26 mouse cellular contexts compared by ENCODE assay signal in the genomic region with DNA sequence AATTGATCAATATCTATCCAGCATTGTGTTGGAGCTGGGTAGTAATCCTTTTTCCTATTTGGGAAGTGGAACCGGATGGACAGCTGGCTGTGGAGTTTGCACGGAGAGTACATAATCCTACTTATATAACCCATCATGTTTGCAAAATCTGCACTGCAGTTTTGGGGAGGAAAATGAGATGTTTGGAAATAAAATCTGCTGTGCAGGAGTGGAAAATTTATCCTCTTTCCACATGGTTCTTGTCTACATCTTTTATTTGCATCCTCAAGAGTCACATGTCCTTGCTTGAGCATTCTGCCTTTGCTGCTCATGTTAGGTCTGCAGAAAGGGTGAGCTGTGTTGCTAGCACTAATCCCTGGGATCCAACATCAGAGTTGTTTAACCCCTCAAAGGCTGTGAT. TPM values are rescaled to one million over a fixed set of nuclear protein-coding genes. Genes with fewer than 3 reads are reported as not detected.
DNase-seq lines count a peak whose midpoint lies in the region; ATAC-seq and TF ChIP-seq lines count a peak whose summit lies in the region.
"Had no signal": no experiment of that assay in that cellular context is flagged by ENCODE, and none has a peak within 500 bp of the region (broad histone marks: within the 10 kb centered on the region; RNA-seq: fewer than 3 reads in every experiment).

No protein-coding gene starts in this region.

- 60% methylated on average over 2 of the region's 2 CpGs for WGBS in midbrain, embryonic 15.5 days
- WGBS in midbrain, embryonic 11.5 days, result 73% methylated on average over 2 of the region's 2 CpGs

- H3K4me1 ChIP-seq in midbrain, embryonic 15.5 days, result no peaks in the 10 kb centered on the region
- H3K4me1 ChIP-seq in midbrain, embryonic 11.5 days (ENCODE audit: control insufficient read depth, insufficient read depth, low read length), result no peaks in the 10 kb centered on the region
- H3K4me1 ChIP-seq: embryonic facial prominence, embryonic 13.5 days; hindbrain, embryonic 13.5 days; limb, embryonic 10.5 days had no signal

- no peaks in the 10 kb centered on the region for H3K27me3 ChIP-seq in midbrain, embryonic 15.5 days (replicated peaks)
- H3K27me3 ChIP-seq in midbrain, embryonic 11.5 days (ENCODE audit: control insufficient read depth, insufficient read depth, low read length), result no peaks in the 10 kb centered on the region
- H3K27me3 ChIP-seq: embryonic facial prominence, embryonic 13.5 days; forebrain, embryonic 15.5 days; heart, embryonic 12.5 days; hindbrain, embryonic 13.5 days had no signal

- no peaks in the 10 kb centered on the region for H3K36me3 ChIP-seq in midbrain, embryonic 15.5 days (replicated peaks)
- no peaks in the 10 kb centered on the region for H3K36me3 ChIP-seq in midbrain, embryonic 11.5 days (ENCODE audit: control insufficient read depth, insufficient read depth, low read length)
- H3K36me3 ChIP-seq: embryonic facial prominence, embryonic 13.5 days; forebrain, embryonic 15.5 days; heart, embryonic 12.5 days; hindbrain, embryonic 13.5 days; limb, embryonic 10.5 days had no signal

- no peak for ATAC-seq in midbrain, embryonic 15.5 days (replicated peaks)
- ATAC-seq in midbrain, embryonic 11.5 days (ENCODE audit: low FRiP score), result no peak
- ATAC-seq: forebrain, embryonic 15.5 days; inflammation-experienced regulatory T-cells, adult 6 months; midbrain, embryonic 16.5 days had no signal

- DNase-seq in layer of hippocampus, adult 18-20 months (ENCODE audit: low spot score in 2 of 2), result peak; percentile 59 to 87
- DNase-seq in layer of hippocampus, postnatal 25 days (ENCODE audit: extremely low spot score in 1 of 2, low spot score in 1 of 2), result no peak
- DNase-seq in brain, adult 2 months (ENCODE audit: low read depth, low spot score), result peak; percentile 84
- DNase-seq in layer of hippocampus, adult 2 months (ENCODE audit: low spot score in 2 of 2), result peak; percentile 44 to 71
- DNase-seq in left cerebral cortex, postnatal 14 days (ENCODE audit: low spot score in 2 of 2), result peak; percentile 29 to 35
- DNase-seq in midbrain, embryonic 11.5 days (ENCODE audit: low spot score, missing footprints), result no peak
- DNase-seq: adrenal gland, adult 2 months; cerebellum, adult 8-10 months; gastrocnemius, postnatal 10 days; heart, adult 11 months; heart, postnatal 14 days; kidney, adult 2 months; kidney, postnatal 14 days; lung, adult 18-20 months; lung, postnatal 14 days; retina, postnatal 1 day; thymus, postnatal 14 days had no signal

- H3K4me2 ChIP-seq in midbrain, embryonic 15.5 days, result no peak overlapping the region
- no peak overlapping the region for H3K4me2 ChIP-seq in midbrain, embryonic 11.5 days
- H3K4me2 ChIP-seq: embryonic facial prominence, embryonic 13.5 days; forebrain, embryonic 15.5 days; heart, embryonic 12.5 days; hindbrain, embryonic 13.5 days had no signal

- H3K4me3 ChIP-seq in layer of hippocampus, adult 2 months, result no peak overlapping the region
- no peak overlapping the region for H3K4me3 ChIP-seq in midbrain, embryonic 15.5 days
- no peak overlapping the region for H3K4me3 ChIP-seq in midbrain, embryonic 11.5 days (ENCODE audit: low read depth, low read length)
- H3K4me3 ChIP-seq: embryonic facial prominence, embryonic 13.5 days; forebrain, embryonic 15.5 days; heart, embryonic 12.5 days; hindbrain, embryonic 13.5 days; limb, embryonic 10.5 days had no signal

- H3K9me3 ChIP-seq in midbrain, embryonic 15.5 days, result no peaks in the 10 kb centered on the region
- H3K9me3 ChIP-seq in midbrain, embryonic 11.5 days (ENCODE audit: control insufficient read depth, low read length), result no peaks in the 10 kb centered on the region
- H3K9me3 ChIP-seq: embryonic facial prominence, embryonic 13.5 days; forebrain, embryonic 15.5 days; heart, embryonic 12.5 days; hindbrain, embryonic 13.5 days; limb, embryonic 10.5 days had no signal

- TF ChIP-seq CTCF in layer of hippocampus, adult 2 months (conservative IDR thresholded peaks at IDR 0.05), result no peak

- intact Hi-C loops in left cerebral cortex, postnatal 14 days (cut with DNase I), result loop anchor here (10.0 kb wide), 1 partner anchor 1638 kb away; no protein-coding TSS in a partner anchor

- H3K9ac ChIP-seq in midbrain, embryonic 15.5 days, result no peak overlapping the region
- no peak overlapping the region for H3K9ac ChIP-seq in midbrain, embryonic 11.5 days (ENCODE audit: low read length)
- H3K9ac ChIP-seq: embryonic facial prominence, embryonic 13.5 days; forebrain, embryonic 15.5 days; heart, embryonic 12.5 days; hindbrain, embryonic 13.5 days had no signal

- H3K27ac ChIP-seq in layer of hippocampus, adult 2 months, result peak overlapping the region; percentile 88
- H3K27ac ChIP-seq in midbrain, embryonic 15.5 days, result no peak overlapping the region
- no peak overlapping the region for H3K27ac ChIP-seq in midbrain, embryonic 11.5 days (ENCODE audit: low read depth, low read length)
- H3K27ac ChIP-seq: embryonic facial prominence, embryonic 13.5 days; forebrain, embryonic 15.5 days; hindbrain, embryonic 13.5 days; limb, embryonic 10.5 days had no signal

RNA-seq across cellular contexts. Expression of a gene that starts 31.8 kb away (rescaled TPM):
- 10 to 100 TPM; 72.3 to 74.5 TPM for total RNA-seq in layer of hippocampus, adult 18-20 months (2021)
- 10 to 100 TPM; 58.0 to 64.0 TPM for total RNA-seq in layer of hippocampus, postnatal 25 days (2021)
- 10 to 100 TPM; 63.0 to 63.2 TPM for total RNA-seq in layer of hippocampus, adult 2 months (2021)
- 10 to 100 TPM; 50.4 to 53.1 TPM for total RNA-seq in left cerebral cortex, postnatal 14 days (2021)
- 31.2 and 33.3 TPM in 2 replicates for polyA plus RNA-seq in midbrain, embryonic 15.5 days (2015; fragmentation: Nextera tagmentation; extraction: Ambion mirVana)
- 47.9 and 61.1 TPM in 2 replicates for polyA plus RNA-seq in midbrain, embryonic 11.5 days (2014; fragmentation: Nextera tagmentation; extraction: Ambion mirVana)

RNA-seq across cellular contexts. Expression of a gene that starts 53.4 kb away (rescaled TPM):
- total RNA-seq in layer of hippocampus, adult 18-20 months (2021), result 10 to 100 TPM; 17.0 to 19.9 TPM
- total RNA-seq in layer of hippocampus, postnatal 25 days (2021), result 10 to 100 TPM; 18.7 to 25.4 TPM
- 10 to 100 TPM; 16.1 to 25.0 TPM for total RNA-seq in layer of hippocampus, adult 2 months (2021)
- 10 to 100 TPM; 19.3 to 20.0 TPM for total RNA-seq in left cerebral cortex, postnatal 14 days (2021)
- 49.6 and 55.4 TPM in 2 replicates for polyA plus RNA-seq in midbrain, embryonic 15.5 days (2015; fragmentation: Nextera tagmentation; extraction: Ambion mirVana)
- 196 and 215 TPM in 2 replicates for polyA plus RNA-seq in midbrain, embryonic 11.5 days (2014; fragmentation: Nextera tagmentation; extraction: Ambion mirVana)

RNA-seq across cellular contexts. Expression of a gene that starts 53.7 kb away (rescaled TPM):
- under 1 TPM in 1 of 2 experiments, not detected in 1; 0.15 TPM for total RNA-seq in layer of hippocampus, adult 18-20 months (2021)
- under 1 TPM; 0.61 to 0.69 TPM for total RNA-seq in layer of hippocampus, postnatal 25 days (2021)
- total RNA-seq in layer of hippocampus, adult 2 months (2021), result under 1 TPM; 0.20 to 0.51 TPM
- 1 to 10 TPM; 1.1 to 1.7 TPM for total RNA-seq in left cerebral cortex, postnatal 14 days (2021)
- 5.4 and 6.0 TPM in 2 replicates for polyA plus RNA-seq in midbrain, embryonic 15.5 days (2015; fragmentation: Nextera tagmentation; extraction: Ambion mirVana)
- 66.1 and 67.2 TPM in 2 replicates for polyA plus RNA-seq in midbrain, embryonic 11.5 days (2014; fragmentation: Nextera tagmentation; extraction: Ambion mirVana)
- total RNA-seq: neutrophil, adult 5-6 weeks had no signal

Comparison
In these comparisons a context has a peak if more than half of its experiments do, and no peak if none do; other contexts are left out.
1. DNase-seq: peak in layer of hippocampus, adult 18-20 months (2 of 2), brain, adult 2 months (single experiment), layer of hippocampus, adult 2 months (2 of 2) and left cerebral cortex, postnatal 14 days (2 of 2); none in layer of hippocampus, postnatal 25 days (0 of 2) and midbrain, embryonic 11.5 days (single experiment).